Mouse (Mus musculus): ENCODE results near the gene Stx5a. TPM values are rescaled to one million over a fixed set of nuclear protein-coding genes. Genes with fewer than 3 reads are reported as not detected.

Stx5a gene
- polyA plus RNA-seq, 1 experiment from 2014 or later: 127 TPM

DNA sequence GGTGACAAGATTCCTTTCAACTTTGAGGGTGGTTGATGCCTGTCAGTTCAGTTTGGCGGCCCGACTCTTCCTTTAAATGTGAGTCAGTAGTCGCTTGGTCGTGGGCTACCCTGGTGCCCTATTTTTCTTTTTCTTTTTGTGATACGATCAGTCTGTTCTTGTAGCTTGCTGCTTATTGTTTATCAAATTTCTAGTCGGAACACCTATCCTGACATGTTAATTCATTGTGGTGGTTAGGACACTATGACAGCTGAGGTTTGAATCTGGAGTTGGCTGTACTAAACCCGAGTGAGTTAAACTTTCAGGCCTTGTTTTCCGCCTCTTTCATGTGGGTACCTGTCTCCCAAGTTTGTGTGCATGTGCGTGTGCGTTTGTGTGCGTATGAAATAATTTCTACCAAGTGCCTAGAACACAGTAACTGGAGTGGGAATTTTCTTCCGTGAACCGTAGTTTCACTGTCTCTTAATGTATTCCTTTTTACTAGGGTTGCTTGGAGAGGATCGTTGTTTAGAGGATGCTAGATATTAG lies 16.3 kb downstream of the Stx5a start:
- 0 out of 2 replicates have a peak, but pooled peaks have one; percentile 7 for ATAC-seq (ENCODE audit: low FRiP score)
- 5% methylated on average over 14 of the region's 14 CpGs for WGBS
- H3K4me2 ChIP-seq: peak overlapping the region; percentile 75
- no peaks in the 10 kb centered on the region for H3K9me3 ChIP-seq (replicated peaks)
- H3K4me3 ChIP-seq (replicated peaks): peak overlapping the region; percentile 99
- H3K9ac ChIP-seq (replicated peaks): peak overlapping the region; percentile 98
- H3K4me1 ChIP-seq: peaks cover 34% of the 10 kb centered on the region
- H3K27ac ChIP-seq (replicated peaks): peak overlapping the region; percentile 89
- H3K36me3 ChIP-seq: peaks cover 29% of the 10 kb centered on the region
- no peaks in the 10 kb centered on the region for H3K27me3 ChIP-seq (replicated peaks)

DNA sequence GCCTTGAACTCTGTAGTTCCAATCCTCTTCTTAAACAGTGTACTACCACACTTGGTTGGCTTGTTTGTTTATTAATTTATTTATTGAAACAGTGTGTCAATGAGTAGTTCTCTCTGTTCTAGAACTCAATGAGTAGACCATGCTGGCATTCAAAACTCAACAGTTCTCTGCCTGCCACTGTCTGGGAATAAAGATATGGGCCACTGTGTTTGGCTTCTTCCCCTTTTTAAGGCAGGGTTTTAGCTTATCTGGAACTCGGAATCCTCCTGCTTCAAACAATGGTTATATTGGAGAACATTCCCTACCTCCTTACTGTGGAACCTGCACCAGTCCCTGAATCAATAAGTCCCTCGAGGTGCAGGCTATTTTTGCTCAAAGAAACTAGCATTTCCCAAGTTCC lies 17.7 kb downstream of the Stx5a start:
- ATAC-seq (ENCODE audit: low FRiP score): no peak
- Histone ChIP-seq H3K4me2 (peak overlapping the region; percentile 75), H3K9me3 (replicated peaks) (no peaks in the 10 kb centered on the region), H3K9ac (replicated peaks) (no peak overlapping the region), H3K4me3 (replicated peaks) (no peak overlapping the region), H3K27me3 (replicated peaks) (no peaks in the 10 kb centered on the region), H3K4me1 (peaks cover 34% of the 10 kb centered on the region), H3K36me3 (peaks cover 34% of the 10 kb centered on the region), H3K27ac (replicated peaks) (no peak overlapping the region)
- 88% methylated on average over 2 of the region's 2 CpGs for WGBS

GRCm38 (mm10) chr19:8760757-8761156 lies 19.5 kb downstream of the Stx5a start:
- Histone ChIP-seq H3K4me1 (peaks cover 23% of the 10 kb centered on the region), H3K27ac (replicated peaks) (no peak overlapping the region), H3K27me3 (replicated peaks) (no peaks in the 10 kb centered on the region), H3K36me3 (peaks cover 38% of the 10 kb centered on the region), H3K4me2 (no peak overlapping the region), H3K9me3 (replicated peaks) (no peaks in the 10 kb centered on the region), H3K9ac (replicated peaks) (no peak overlapping the region), H3K4me3 (replicated peaks) (no peak overlapping the region)
- 85% methylated on average over 2 of the region's 2 CpGs for WGBS
- ATAC-seq (ENCODE audit: low FRiP score): no peak

GRCm38 (mm10) chr19:8763276-8763675 lies 22.1 kb downstream of the Stx5a start:
- Histone ChIP-seq H3K9me3 (replicated peaks) (no peaks in the 10 kb centered on the region), H3K4me2 (no peak overlapping the region)
- WGBS: 95% methylated on average over 4 of the region's 4 CpGs

DNA sequence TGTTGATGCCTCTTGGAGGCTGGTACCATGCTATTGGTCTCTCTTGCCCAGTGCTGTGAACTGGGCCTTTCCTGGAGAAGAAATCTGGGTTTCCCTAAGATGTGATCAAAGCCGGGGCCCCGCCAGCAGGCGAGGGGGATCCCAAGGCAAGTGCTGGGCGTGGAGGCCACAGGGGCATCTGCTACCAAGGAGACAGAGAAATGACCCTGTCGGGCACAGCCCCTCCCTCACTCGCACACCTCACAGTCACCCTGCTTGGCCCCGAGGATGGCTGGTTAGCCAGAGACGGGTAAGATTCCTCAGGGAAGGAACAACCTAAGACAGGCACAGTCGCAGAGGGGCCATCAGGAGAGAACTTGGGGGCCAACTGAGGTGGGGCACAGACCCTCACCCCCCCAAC lies 24.3 kb downstream of the Stx5a start:
- ATAC-seq (ENCODE audit: low FRiP score): no peak
- Histone ChIP-seq H3K9me3 (replicated peaks) (no peaks in the 10 kb centered on the region), H3K4me2 (no peak overlapping the region), H3K4me1 (peaks cover 4% of the 10 kb centered on the region), H3K36me3 (peaks cover 83% of the 10 kb centered on the region), H3K9ac (replicated peaks) (no peak overlapping the region), H3K27me3 (replicated peaks) (no peaks in the 10 kb centered on the region), H3K27ac (replicated peaks) (no peak overlapping the region), H3K4me3 (replicated peaks) (no peak overlapping the region)
- WGBS: 97% methylated on average over 9 of the region's 9 CpGs

More at GRCm38 (mm10) chr19:8763276-8763675, 22.1 kb downstream of the Stx5a start:
- peaks cover 9% of the 10 kb centered on the region for H3K4me1 ChIP-seq
- H3K9ac ChIP-seq (replicated peaks): no peak overlapping the region
- H3K27me3 ChIP-seq (replicated peaks): no peaks in the 10 kb centered on the region
- H3K36me3 ChIP-seq: peaks cover 63% of the 10 kb centered on the region
- no peak overlapping the region for H3K27ac ChIP-seq (replicated peaks)
- no peak for ATAC-seq (ENCODE audit: low FRiP score)
- no peak overlapping the region for H3K4me3 ChIP-seq (replicated peaks)

GRCm38 (mm10) chr19:8770567-8771270 lies 29.5 kb downstream of the Stx5a start, which contains the start of gene Tmem223:
Tmem223 (plus strand) TSS chr19:8770996.
- peak; percentile 43; the same call in 1 of the 2 replicates for ATAC-seq (ENCODE audit: low FRiP score)
- peak within 1 kb of the TSS; percentile 71 for H3K4me2 ChIP-seq
- no peaks in the 10 kb centered on the region for H3K27me3 ChIP-seq (replicated peaks)
- peak within 1 kb of the TSS; percentile 90 for H3K27ac ChIP-seq (replicated peaks)
- H3K4me1 ChIP-seq: peaks cover 38% of the 10 kb centered on the region
- no peaks in the 10 kb centered on the region for H3K9me3 ChIP-seq (replicated peaks)
- peak within 1 kb of the TSS; percentile 90 for H3K9ac ChIP-seq (replicated peaks)
- H3K4me3 ChIP-seq (replicated peaks): peak within 1 kb of the TSS; percentile 75
- 20% methylated on average over 29 of the region's 29 CpGs for WGBS
- H3K36me3 ChIP-seq: peaks cover 57% of the 10 kb centered on the region

GRCm38 (mm10) chr19:8772996-8773395 lies 31.8 kb downstream of the Stx5a start:
- H3K36me3 ChIP-seq: peaks cover 36% of the 10 kb centered on the region
- H3K9me3 ChIP-seq (replicated peaks): no peaks in the 10 kb centered on the region
- H3K27ac ChIP-seq (replicated peaks): no peak overlapping the region
- peak overlapping the region; percentile 84 for H3K4me2 ChIP-seq
- H3K4me1 ChIP-seq: peaks cover 46% of the 10 kb centered on the region
- ATAC-seq (ENCODE audit: low FRiP score): no peak
- WGBS: 91% methylated on average over 5 of the region's 5 CpGs
- H3K27me3 ChIP-seq (replicated peaks): no peaks in the 10 kb centered on the region
- H3K9ac ChIP-seq (replicated peaks): peak overlapping the region; percentile 91; the same call in 1 of the 2 replicates
- H3K4me3 ChIP-seq (replicated peaks): peak overlapping the region; percentile 74

GRCm38 (mm10) chr19:8773409-8773808 lies 32.2 kb downstream of the Stx5a start:
- 61% methylated on average over 6 of the region's 6 CpGs for WGBS
- peak overlapping the region; percentile 74 for H3K4me3 ChIP-seq (replicated peaks)

GRCm38 (mm10) chr19:8774086-8774835 lies 33.0 kb downstream of the Stx5a start, which contains the start of gene Tmem179b:
Tmem179b (minus strand) TSS chr19:8774467.
- Histone ChIP-seq H3K9me3 (replicated peaks) (no peaks in the 10 kb centered on the region), H3K36me3 (peaks cover 33% of the 10 kb centered on the region), H3K4me2 (peak within 1 kb of the TSS; percentile 84), H3K27me3 (replicated peaks) (no peaks in the 10 kb centered on the region), H3K27ac (replicated peaks) (peak within 1 kb of the TSS; percentile 100), H3K9ac (replicated peaks) (peak within 1 kb of the TSS; percentile 91), H3K4me1 (peaks cover 46% of the 10 kb centered on the region), H3K4me3 (replicated peaks) (peak within 1 kb of the TSS; percentile 74)
- WGBS: under 1% methylated on average over 63 of the region's 68 CpGs
- ATAC-seq (ENCODE audit: low FRiP score): peak; percentile 93

More at GRCm38 (mm10) chr19:8773409-8773808, 32.2 kb downstream of the Stx5a start:
- ATAC-seq (ENCODE audit: low FRiP score): no peak
- H3K4me1 ChIP-seq: peaks cover 46% of the 10 kb centered on the region
- no peaks in the 10 kb centered on the region for H3K9me3 ChIP-seq (replicated peaks)
- H3K27me3 ChIP-seq (replicated peaks): no peaks in the 10 kb centered on the region
- H3K27ac ChIP-seq (replicated peaks): peak overlapping the region; percentile 100
- peak overlapping the region; percentile 84 for H3K4me2 ChIP-seq
- H3K9ac ChIP-seq (replicated peaks): peak overlapping the region; percentile 91; the same call in 1 of the 2 replicates
- H3K36me3 ChIP-seq: peaks cover 36% of the 10 kb centered on the region

DNA sequence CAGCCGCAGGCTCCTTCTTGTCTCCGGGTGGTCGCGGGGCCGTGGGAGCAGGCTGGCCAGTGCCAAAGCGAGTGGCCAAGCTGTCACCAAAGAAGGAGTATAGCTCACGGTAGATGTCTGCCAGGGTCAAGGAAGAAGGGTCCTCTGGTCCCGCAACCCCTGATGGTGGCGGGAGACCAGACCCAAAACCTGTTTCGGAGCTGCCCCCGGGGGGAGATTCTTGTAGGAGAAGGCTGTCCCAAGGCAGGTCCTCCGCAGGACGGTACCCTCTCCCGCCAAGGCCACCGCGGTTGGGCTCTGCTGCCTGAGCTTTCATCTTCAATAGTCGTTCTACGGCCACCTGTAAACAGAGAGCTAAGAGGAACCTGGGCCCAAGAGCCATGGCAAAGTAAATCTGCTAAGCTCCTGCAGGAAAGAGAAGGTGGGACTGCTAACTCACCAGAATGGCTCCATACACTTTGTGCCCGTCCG lies 33.8 kb downstream of the Stx5a start:
- H3K9ac ChIP-seq (replicated peaks): peak overlapping the region; percentile 91
- WGBS: 4% methylated on average over 20 of the region's 20 CpGs
- ATAC-seq (ENCODE audit: low FRiP score): peak; percentile 0; the same call in 1 of the 2 replicates

DNA sequence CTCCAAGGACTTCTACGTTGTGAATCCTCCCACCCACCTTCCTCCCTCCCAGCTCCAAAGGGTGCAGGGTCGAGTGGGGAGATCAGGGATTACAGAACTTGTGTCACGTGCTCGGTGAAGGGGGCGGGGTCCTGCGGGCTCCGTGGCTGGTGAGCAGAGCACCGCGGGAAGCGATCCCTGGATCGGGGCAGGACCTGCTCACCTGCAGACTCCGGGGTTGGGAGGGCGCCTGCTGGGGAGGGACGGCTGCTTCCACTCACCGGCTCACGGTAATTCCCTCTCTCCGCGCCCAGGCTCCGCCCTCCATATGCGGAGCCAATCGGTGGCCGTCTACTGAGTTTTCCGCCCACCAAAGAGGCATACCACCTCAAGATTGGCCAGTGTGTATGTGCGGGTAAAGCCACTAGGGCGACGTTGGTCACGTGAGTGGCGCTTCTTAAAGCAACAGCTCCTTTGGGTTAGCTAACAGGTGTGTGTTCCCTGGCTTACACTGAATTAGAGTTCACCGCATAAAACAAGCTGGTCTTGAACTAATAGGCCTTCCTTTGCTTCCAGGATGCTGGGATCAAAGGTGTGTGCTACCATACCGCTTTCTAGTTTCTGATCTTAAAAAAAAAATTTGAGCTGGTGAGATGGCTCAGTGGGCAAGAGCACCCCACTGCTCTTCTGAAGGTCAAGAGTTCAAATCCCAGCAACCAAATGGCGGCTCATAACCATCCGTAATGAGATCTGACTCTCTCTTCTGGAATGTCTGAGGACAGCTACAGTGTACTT lies 45.0 kb downstream of the Stx5a start, which contains the start of gene Taf6l:
Taf6l (minus strand) TSS at position 410 of the 774 bp plus-strand sequence.
- Histone ChIP-seq H3K27ac (replicated peaks) (peak within 1 kb of the TSS; percentile 87), H3K4me3 (replicated peaks) (peak within 1 kb of the TSS; percentile 74), H3K27me3 (replicated peaks) (no peaks in the 10 kb centered on the region), H3K9ac (replicated peaks) (peak within 1 kb of the TSS; percentile 69), H3K9me3 (replicated peaks) (no peaks in the 10 kb centered on the region), H3K4me1 (peaks cover 18% of the 10 kb centered on the region), H3K4me2 (peak within 1 kb of the TSS; percentile 71), H3K36me3 (peaks cover 31% of the 10 kb centered on the region)
- ATAC-seq (ENCODE audit: low FRiP score): peak; percentile 99
- WGBS: under 1% methylated on average over 31 of the region's 32 CpGs

More for the DNA sequence above, 33.8 kb downstream of the Stx5a start:
- Histone ChIP-seq H3K4me1 (peaks cover 46% of the 10 kb centered on the region), H3K36me3 (peaks cover 33% of the 10 kb centered on the region), H3K27ac (replicated peaks) (peak overlapping the region; percentile 100), H3K9me3 (replicated peaks) (no peaks in the 10 kb centered on the region), H3K4me2 (peak overlapping the region; percentile 84), H3K27me3 (replicated peaks) (no peaks in the 10 kb centered on the region), H3K4me3 (replicated peaks) (peak overlapping the region; percentile 74)
